Mouse (Mus musculus) c-Kit-positive CD71-negative TER-119-negative erythroid progenitor cells, embryonic 14.5 days (primary cell): ENCODE data around the gene Cyp27b1.

ENCODE experiments used
- DNase-seq: peaks from one replicate; pipeline ENCODE4 v3.0.0-alpha.2; 2013; ENCODE audit warnings: low read depth

Gene Cyp27b1

GRCm38 (mm10) chr10:127090560-127091411, 42.7 kb downstream of the Cyp27b1 start:
- DNase-seq, result no peak

GRCm38 (mm10) chr10:127091507-127092396, 43.7 kb downstream of the Cyp27b1 start:
- DNase-seq, result no peak

GRCm38 (mm10) chr10:127092742-127093141, 44.7 kb downstream of the Cyp27b1 start:
- no peak for DNase-seq

- DNase-seq, result no peak
Observed at GRCm38 (mm10) chr10:127094382-127094802, 46.3 kb downstream of the Cyp27b1 start.

- DNase-seq, result no peak
Observed at GRCm38 (mm10) chr10:127098514-127098913, 50.5 kb downstream of the Cyp27b1 start.

GRCm38 (mm10) chr10:127099191-127099590, 51.1 kb downstream of the Cyp27b1 start:
- DNase-seq, result no peak

GRCm38 (mm10) chr10:127099868-127100267, 51.8 kb downstream of the Cyp27b1 start:
- DNase-seq, result no peak

- no peak for DNase-seq
Observed at GRCm38 (mm10) chr10:127100414-127100813, 52.4 kb downstream of the Cyp27b1 start.

GRCm38 (mm10) chr10:127101151-127101550, 53.1 kb downstream of the Cyp27b1 start:
- no peak for DNase-seq
